Comparison of ENCODE assay signal across 9 mouse cellular contexts in genomic region chr8:92357398-92357981, GRCm38 (mm10). TPM values are rescaled to one million over a fixed set of nuclear protein-coding genes. Genes with fewer than 3 reads are reported as not detected.
DNase-seq lines count a peak whose midpoint lies in the region; ATAC-seq and TF ChIP-seq lines count a peak whose summit lies in the region.
"Had no signal": no experiment of that assay in that cellular context is flagged by ENCODE, and none has a peak within 500 bp of the region (broad histone marks: within the 10 kb centered on the region; RNA-seq: fewer than 3 reads in every experiment).

Gene Irx5, plus strand, starts transcription at chr8:92357625.

- no peaks in the 10 kb centered on the region for H3K9me3 ChIP-seq in forebrain, postnatal 0 days (ENCODE audit: low read length)
- H3K9me3 ChIP-seq in hindbrain, embryonic 12.5 days (replicated peaks) = no peaks in the 10 kb centered on the region
- no peaks in the 10 kb centered on the region for H3K9me3 ChIP-seq in limb, embryonic 15.5 days
- no peaks in the 10 kb centered on the region for H3K9me3 ChIP-seq in midbrain, postnatal 0 days (ENCODE audit: low read length)

- no peak within 1 kb of the TSS for H3K9ac ChIP-seq in forebrain, postnatal 0 days
- peak within 1 kb of the TSS; percentile 97 for H3K9ac ChIP-seq in hindbrain, embryonic 12.5 days
- H3K9ac ChIP-seq in limb, embryonic 15.5 days = peak within 1 kb of the TSS; percentile 66
- peak within 1 kb of the TSS; percentile 78 for H3K9ac ChIP-seq in midbrain, postnatal 0 days (replicated peaks; ENCODE audit: low read length, poor library complexity, severe bottlenecking)

- WGBS in forebrain, postnatal 0 days = under 1% methylated on average over 43 of the region's 47 CpGs
- WGBS in hindbrain, embryonic 12.5 days = 0% methylated on average over 34 of the region's 47 CpGs
- WGBS in limb, embryonic 15.5 days = under 1% methylated on average over 43 of the region's 47 CpGs
- under 1% methylated on average over 43 of the region's 47 CpGs for WGBS in midbrain, postnatal 0 days

- peaks cover 76% of the 10 kb centered on the region for H3K27me3 ChIP-seq in forebrain, postnatal 0 days (ENCODE audit: insufficient read depth, low read length)
- peaks cover 13% of the 10 kb centered on the region for H3K27me3 ChIP-seq in hindbrain, embryonic 12.5 days
- peaks cover 74% of the 10 kb centered on the region for H3K27me3 ChIP-seq in limb, embryonic 15.5 days
- no peaks in the 10 kb centered on the region; the same call in 1 of the 2 replicates for H3K27me3 ChIP-seq in midbrain, postnatal 0 days (ENCODE audit: insufficient read depth, low read length)

- DNase-seq in layer of hippocampus, postnatal 36 days = peak; percentile 6 to 12
- DNase-seq in layer of hippocampus, adult 9-10 months (ENCODE audit: low spot score) = no peak
- peak; percentile 41 to 53 for DNase-seq in cerebellum, adult 18-20 months
- DNase-seq in forebrain, postnatal 0 days = peak; percentile 16
- DNase-seq in midbrain, postnatal 0 days (ENCODE audit: low spot score) = peak; percentile 92

- H3K36me3 ChIP-seq in forebrain, postnatal 0 days (ENCODE audit: insufficient read depth) = no peaks in the 10 kb centered on the region
- H3K36me3 ChIP-seq in hindbrain, embryonic 12.5 days = peaks cover 10% of the 10 kb centered on the region
- no peaks in the 10 kb centered on the region for H3K36me3 ChIP-seq in limb, embryonic 15.5 days
- H3K36me3 ChIP-seq in midbrain, postnatal 0 days (ENCODE audit: insufficient read depth, low read length) = no peaks in the 10 kb centered on the region

- peak within 1 kb of the TSS; percentile 56 for H3K4me3 ChIP-seq in forebrain, postnatal 0 days (ENCODE audit: low read depth, low read length)
- H3K4me3 ChIP-seq in hindbrain, embryonic 12.5 days = peak within 1 kb of the TSS; percentile 80
- H3K4me3 ChIP-seq in limb, embryonic 15.5 days = peak within 1 kb of the TSS; percentile 78
- peak within 1 kb of the TSS; percentile 66 for H3K4me3 ChIP-seq in midbrain, postnatal 0 days (ENCODE audit: low read depth, low read length)

- no peaks in the 10 kb centered on the region for H3K4me1 ChIP-seq in forebrain, postnatal 0 days (ENCODE audit: insufficient read depth)
- peaks cover 27% of the 10 kb centered on the region for H3K4me1 ChIP-seq in hindbrain, embryonic 12.5 days
- peaks cover 44% of the 10 kb centered on the region for H3K4me1 ChIP-seq in limb, embryonic 15.5 days
- peaks cover 4% of the 10 kb centered on the region; the same call in 1 of the 2 replicates for H3K4me1 ChIP-seq in midbrain, postnatal 0 days (ENCODE audit: insufficient read depth, low read length)

- H3K4me2 ChIP-seq in forebrain, postnatal 0 days (ENCODE audit: low read depth) = peak within 1 kb of the TSS; percentile 87
- H3K4me2 ChIP-seq in hindbrain, embryonic 12.5 days (replicated peaks) = peak within 1 kb of the TSS; percentile 87
- H3K4me2 ChIP-seq in limb, embryonic 15.5 days = peak within 1 kb of the TSS; percentile 81
- H3K4me2 ChIP-seq in midbrain, postnatal 0 days (ENCODE audit: low read depth, low read length, poor library complexity, severe bottlenecking) = peak within 1 kb of the TSS; percentile 71

- ATAC-seq in forebrain, postnatal 0 days = no peak
- peak; percentile 65 for ATAC-seq in hindbrain, embryonic 12.5 days (ENCODE audit: low FRiP score)
- ATAC-seq in limb, embryonic 15.5 days (ENCODE audit: insufficient number of reproducible peaks, low FRiP score, low TSS enrichment, low read depth) = peak; percentile 74
- peak; percentile 59 for ATAC-seq in midbrain, postnatal 0 days (ENCODE audit: low FRiP score)
- ATAC-seq in CD4-positive, CD25-positive, alpha-beta regulatory T cell, adult 4 months = no peak

- no peak for TF ChIP-seq CTCF in forebrain, postnatal 0 days (IDR thresholded peaks at IDR 0.05; ENCODE audit: low read depth)
- no peak; the same call in 1 of the 2 replicates for TF ChIP-seq CTCF in midbrain, postnatal 0 days (IDR thresholded peaks at IDR 0.05)

- H3K27ac ChIP-seq in forebrain, postnatal 0 days (ENCODE audit: low read depth, low read length) = no peak within 1 kb of the TSS
- H3K27ac ChIP-seq in hindbrain, embryonic 12.5 days = peak within 1 kb of the TSS; percentile 98
- H3K27ac ChIP-seq in limb, embryonic 15.5 days = peak within 1 kb of the TSS; percentile 95
- peak within 1 kb of the TSS; percentile 87 for H3K27ac ChIP-seq in midbrain, postnatal 0 days (ENCODE audit: low read depth, low read length)

RNA-seq across cellular contexts. Expression of gene Irx5, which starts in this region (rescaled TPM):
- total RNA-seq in layer of hippocampus, postnatal 36 days (2021) = under 1 TPM in 1 of 2 experiments, not detected in 1; 0.12 TPM
- total RNA-seq in forebrain, postnatal 0 days (2014; rRNA removed) = 0.92 and 2.7 TPM in 2 replicates
- polyA plus RNA-seq in forebrain, postnatal 0 days (2015; fragmentation: Nextera tagmentation; extraction: Ambion mirVana) = 0.64 and 1.6 TPM in 2 replicates
- polyA plus RNA-seq in hindbrain, embryonic 12.5 days (2016; fragmentation: Nextera tagmentation; extraction: Ambion mirVana) = 41.5 and 43.3 TPM in 2 replicates
- polyA plus RNA-seq in limb, embryonic 15.5 days (2015; fragmentation: Nextera tagmentation; extraction: Ambion mirVana) = 23.6 and 29.9 TPM in 2 replicates
- 30.5 and 37.7 TPM in 2 replicates for total RNA-seq in midbrain, postnatal 0 days (2014; rRNA removed)
- 14.1 and 16.1 TPM in 2 replicates for polyA plus RNA-seq in midbrain, postnatal 0 days (2015; fragmentation: Nextera tagmentation; extraction: Ambion mirVana)
- not detected for polyA plus RNA-seq in CD4-positive, CD25-positive, alpha-beta regulatory T cell, adult 4 months (2017; shearing (Covaris generic))
- total RNA-seq: neutrophil, adult 5-6 weeks had no signal

Comparison
In these comparisons a context has a peak if more than half of its experiments do, and no peak if none do; other contexts are left out.
1. Peak in DNase-seq in layer of hippocampus, postnatal 36 days; RNA of the gene not detected or under 1 TPM.
2. ATAC-seq: peak in hindbrain, embryonic 12.5 days (single experiment), limb, embryonic 15.5 days (single experiment) and midbrain, postnatal 0 days (single experiment); none in forebrain, postnatal 0 days (single experiment) and CD4-positive, CD25-positive, alpha-beta regulatory T cell, adult 4 months (single experiment).
3. Peak in every context shown above with its lines, with median percentiles within 50 percentile points of each other: H3K4me2 ChIP-seq and H3K4me3 ChIP-seq.